Mouse (Mus musculus) left cerebral cortex, postnatal 25 days (tissue): ENCODE measurements at regions not wholly inside any gene's neighbourhood (a gene's known extent, or its start where the extent isn't known, plus 50 kb on each side); places are given as distances from the start of the nearest gene placed in this dataset.

Experiments used
- DNase-seq, 2 experiments: peaks; one replicate each; pipeline ENCODE4 v3.0.0; 2022; ENCODE audit warnings: low spot score in 2 of 2, mixed read lengths in 1 of 2
- intact Hi-C: fragments of 180-260 bp; cut with DNase I; formaldehyde crosslinking; loops from one replicate; pipeline ENCODE4 v1.15.1; 2025

- intact Hi-C loops = no loop called here
These were observed 486.0 kb upstream of the Dmac1 start for GRCm38 (mm10) chr4:75764141-75764540.

DNA sequence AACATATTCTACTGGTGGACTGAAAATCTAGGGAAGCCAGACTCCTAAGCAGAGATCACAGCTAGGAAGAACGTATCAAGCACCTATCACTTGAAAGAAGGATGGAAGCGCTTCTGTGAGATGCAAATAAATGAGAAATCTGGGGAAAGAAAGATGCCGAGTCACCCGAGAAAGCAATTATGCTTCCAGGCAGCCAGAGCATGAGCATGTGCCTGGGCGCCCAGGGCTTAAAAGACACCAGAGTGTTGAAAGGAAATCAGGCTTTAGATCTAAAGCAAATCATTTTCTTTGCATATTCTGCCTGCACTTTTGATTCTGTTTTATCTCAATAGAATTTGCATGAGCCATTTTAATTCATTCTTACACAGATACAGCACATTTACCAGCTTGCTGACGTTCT, 466.5 kb upstream of the Dmac1 start:
- DNase-seq = peak; percentile 1 to 19

More at GRCm38 (mm10) chr4:75764141-75764540, 486.0 kb upstream of the Dmac1 start:
- DNase-seq = no peak

GRCm38 (mm10) chr4:75741585-75741984, 463.5 kb upstream of the Dmac1 start:
- DNase-seq = no peak
- intact Hi-C loops = no loop called here

More for the DNA sequence above, 466.5 kb upstream of the Dmac1 start:
- intact Hi-C loops = no loop called here

GRCm38 (mm10) chr4:75730798-75731400, 452.8 kb upstream of the Dmac1 start:
- intact Hi-C loops = no loop called here
- no peak for DNase-seq

- no peak for DNase-seq
- intact Hi-C loops = no loop called here
These were observed 436.5 kb upstream of the Dmac1 start for GRCm38 (mm10) chr4:75714652-75715051.

- DNase-seq = no peak
- intact Hi-C loops = no loop called here
These were observed 435.9 kb upstream of the Dmac1 start for GRCm38 (mm10) chr4:75713960-75714359.

DNA sequence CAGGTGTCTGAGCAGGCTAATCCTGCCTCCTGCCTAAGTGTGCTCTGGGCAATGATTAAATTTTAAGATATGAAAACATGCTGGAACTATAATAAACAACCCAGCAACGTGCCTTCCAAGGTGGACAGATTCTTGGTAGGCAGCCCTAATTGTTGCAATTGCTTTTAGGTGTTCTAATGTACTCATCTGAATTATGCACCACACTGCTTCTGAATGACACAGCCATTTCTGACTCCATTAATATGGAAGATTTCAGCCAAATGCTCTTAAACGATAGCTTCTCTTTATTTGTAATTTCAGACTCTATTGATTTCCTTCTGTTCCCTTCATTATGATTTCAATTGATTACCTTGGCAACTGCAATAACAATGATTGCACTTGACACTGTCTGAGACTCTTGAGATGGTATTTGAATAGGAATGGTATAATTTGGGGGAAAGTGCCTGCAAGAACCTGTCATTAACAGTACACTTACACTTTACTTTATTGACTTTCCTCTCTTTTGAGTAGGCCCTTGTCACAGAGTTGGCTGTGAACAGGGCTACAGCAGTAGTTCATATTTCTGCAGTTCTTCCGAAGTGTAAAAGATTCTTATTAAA, 422.8 kb upstream of the Dmac1 start:
- intact Hi-C loops = no loop called here
- DNase-seq = no peak

DNA sequence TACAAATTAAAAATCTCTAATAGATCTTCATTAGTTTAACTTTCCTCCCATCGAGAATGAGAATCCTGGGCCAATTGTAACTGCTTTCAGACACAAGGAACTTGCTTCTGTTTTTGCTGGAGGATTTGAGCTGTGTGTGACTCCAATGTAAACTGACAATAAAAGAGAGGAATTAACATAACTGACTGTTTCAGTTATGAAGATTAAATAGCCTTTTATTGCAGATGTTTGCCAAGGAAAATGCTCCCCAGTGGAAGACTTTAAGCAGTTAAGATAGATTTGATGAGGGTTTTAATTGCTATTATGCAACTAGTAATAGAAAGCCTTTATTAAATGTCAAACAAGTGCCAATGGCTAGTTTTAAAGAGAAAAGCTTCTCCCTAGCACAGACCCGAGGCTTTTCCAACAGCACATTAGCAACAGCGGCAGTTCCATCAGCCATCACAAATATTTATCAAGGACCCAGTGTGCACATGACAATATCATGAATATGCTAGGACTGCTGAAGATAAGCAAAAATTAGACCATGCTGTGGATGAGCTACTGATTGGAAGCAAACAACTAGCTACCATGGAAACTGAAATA, 398.6 kb upstream of the Dmac1 start:
- DNase-seq = no peak

DNA sequence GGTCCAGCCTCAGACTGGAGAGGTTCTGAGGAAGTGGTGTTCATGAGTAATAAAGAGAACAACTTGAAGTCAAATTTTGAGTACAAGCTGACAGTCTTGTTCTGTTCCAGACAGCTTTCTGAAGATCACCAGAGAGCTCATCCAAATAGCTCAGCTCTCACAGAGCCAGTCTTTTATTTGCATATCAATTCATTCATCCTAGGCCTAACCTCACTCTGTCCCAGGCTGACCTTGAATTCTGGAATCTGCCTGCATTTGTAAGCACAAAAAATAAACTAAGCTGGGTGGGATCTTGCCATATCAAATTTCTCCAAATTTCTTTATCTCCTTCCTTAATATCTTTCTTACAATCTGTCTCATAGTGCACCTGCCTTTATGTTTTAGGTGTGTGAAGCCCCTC, 362.9 kb upstream of the Dmac1 start:
- intact Hi-C loops = no loop called here

More for the DNA sequence above, 398.6 kb upstream of the Dmac1 start:
- intact Hi-C loops = no loop called here

GRCm38 (mm10) chr4:75636627-75637026, 358.5 kb upstream of the Dmac1 start:
- DNase-seq = no peak
- intact Hi-C loops = no loop called here

More for the DNA sequence above, 362.9 kb upstream of the Dmac1 start:
- DNase-seq = no peak

DNA sequence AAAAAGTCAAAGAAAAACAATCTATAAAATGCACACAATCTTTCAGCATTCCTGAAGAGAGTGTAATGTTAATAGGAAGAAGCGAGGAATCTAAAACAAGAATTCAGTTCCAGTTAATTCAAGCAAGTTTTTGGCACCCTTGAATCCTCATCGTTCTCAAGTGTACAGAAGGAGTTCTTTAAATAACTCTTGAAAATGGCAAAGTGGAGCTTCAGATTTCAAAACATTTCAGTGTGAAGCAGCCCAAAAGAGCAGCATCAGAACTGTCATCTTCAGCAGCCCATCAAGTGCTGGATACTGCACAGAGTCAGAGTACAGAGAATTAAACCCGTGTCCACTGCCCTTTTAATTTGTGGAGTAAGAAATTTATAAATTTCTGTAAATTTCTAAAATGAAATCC, 311.8 kb upstream of the Dmac1 start:
- peak; percentile 26 to 84 for DNase-seq

DNA sequence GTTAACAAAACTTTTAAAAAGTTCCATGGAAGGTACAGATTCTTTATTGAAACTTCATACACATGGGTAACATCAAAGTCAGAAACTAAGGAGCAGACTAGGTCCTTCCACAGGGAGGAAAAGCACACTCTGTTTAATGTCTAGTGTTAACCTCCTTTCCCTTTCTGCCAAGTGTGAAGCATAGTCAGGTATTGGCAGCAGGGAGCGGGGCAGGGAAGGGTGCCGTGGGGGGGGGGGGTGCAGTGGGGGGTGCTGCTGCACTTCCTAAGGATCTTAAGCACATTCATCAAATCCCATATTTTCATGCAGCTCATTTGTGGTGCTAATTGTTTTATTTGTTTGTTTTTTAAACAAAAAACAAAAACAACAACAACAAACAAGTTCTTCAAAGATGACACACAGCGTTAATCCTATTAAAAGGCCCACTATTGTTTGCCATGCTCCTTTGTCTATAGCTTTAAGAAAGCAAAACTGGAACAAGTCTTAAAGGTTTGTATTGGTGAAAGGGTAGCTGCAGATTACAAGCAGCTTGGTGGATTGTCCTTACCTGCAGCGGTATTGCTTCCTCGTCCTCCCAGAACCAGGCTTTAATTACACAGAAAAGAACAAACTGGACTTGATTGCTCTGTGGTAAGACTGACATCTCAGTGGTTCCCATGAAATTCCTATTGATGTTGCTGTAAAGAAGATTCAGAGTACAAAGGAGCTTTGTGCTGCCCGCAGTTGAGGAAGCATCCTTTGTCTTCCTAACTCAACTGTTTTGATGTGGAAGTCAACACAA, 310.2 kb upstream of the Dmac1 start:
- DNase-seq = no peak
- intact Hi-C loops = no loop called here

More for the DNA sequence above, 311.8 kb upstream of the Dmac1 start:
- intact Hi-C loops = no loop called here

DNA sequence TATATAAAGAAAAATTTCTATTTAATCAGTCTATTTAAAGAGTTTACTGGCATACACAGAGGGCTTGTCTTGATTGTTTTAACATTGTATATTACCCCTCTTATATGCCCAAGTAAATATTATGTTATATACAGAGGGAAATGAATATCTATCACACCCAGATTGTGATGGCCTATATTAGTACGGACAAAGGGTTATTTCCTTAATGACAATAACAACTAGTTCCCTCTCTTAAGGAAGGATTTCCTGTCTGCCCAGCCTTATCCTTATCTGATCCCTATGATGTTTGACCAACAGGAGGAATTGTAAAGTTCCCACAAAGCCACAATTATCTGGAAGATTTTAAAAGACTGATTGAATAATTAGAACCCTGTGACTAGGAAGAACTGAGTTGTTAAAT, 301.8 kb upstream of the Dmac1 start:
- intact Hi-C loops = no loop called here
- no peak for DNase-seq

GRCm38 (mm10) chr4:75572603-75573002, 294.5 kb upstream of the Dmac1 start:
- no peak for DNase-seq
- intact Hi-C loops = no loop called here

DNA sequence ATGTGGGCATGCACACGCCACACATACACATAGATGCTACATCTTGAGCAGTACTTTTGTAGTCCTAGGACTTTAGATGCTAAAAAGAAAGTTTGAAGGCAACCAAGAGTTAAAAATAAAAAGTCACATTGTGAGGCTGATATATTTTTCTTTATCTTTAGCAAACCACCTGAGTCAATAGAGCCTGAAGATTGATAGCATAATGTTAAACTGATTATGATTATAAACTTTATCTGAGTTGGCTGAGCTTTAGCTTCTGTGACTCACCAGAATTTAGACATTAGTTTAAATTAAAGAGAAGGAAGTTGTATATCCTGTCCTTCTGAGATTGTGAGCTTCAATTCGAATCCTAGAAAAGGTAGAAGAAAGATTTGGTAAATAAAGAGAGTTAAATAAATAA, 289.5 kb upstream of the Dmac1 start:
- intact Hi-C loops = no loop called here
- DNase-seq = no peak

- DNase-seq = peak in 1 of 2 experiments; percentile 1
- intact Hi-C loops = no loop called here
These were observed 284.4 kb upstream of the Dmac1 start for GRCm38 (mm10) chr4:75562480-75562879.

DNA sequence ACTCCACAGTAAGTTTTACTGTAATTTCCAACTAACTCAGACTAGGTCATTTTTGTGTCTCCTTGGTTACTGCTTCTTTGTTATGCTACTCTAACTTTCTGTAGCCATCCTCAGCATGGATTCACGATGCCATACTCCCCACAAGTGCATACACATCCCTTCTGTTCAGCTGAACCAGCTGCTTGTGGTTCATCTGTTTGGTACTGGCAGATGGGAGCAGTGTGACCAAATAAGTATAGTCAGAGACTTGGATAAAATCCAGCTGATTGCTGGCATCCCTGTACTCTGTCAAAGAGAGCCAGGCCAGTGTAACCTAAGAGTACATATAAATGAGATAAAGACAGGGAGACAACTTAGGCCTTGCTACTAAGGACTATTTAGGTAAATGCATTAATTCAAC, 283.7 kb upstream of the Dmac1 start:
- intact Hi-C loops = no loop called here
- DNase-seq = peak; percentile 8 to 72

DNA sequence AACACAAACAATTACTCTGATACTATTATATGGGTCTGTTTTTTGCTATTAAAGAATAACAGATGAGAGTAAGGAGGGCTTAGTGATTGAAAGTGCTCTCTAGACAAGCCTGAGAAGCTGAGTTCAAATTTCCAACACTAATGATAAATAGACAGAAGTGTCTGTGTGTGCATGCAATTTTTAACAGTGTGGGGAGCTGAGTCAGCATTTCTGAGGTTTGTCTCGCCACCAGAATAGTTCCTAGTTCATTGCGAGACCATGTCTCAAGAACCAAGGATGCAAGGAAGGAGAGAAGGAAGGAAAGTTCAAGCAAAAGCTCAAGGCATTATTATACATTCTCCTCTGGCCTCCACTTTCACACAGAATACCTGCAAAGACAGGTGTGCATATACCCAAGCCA, 259.7 kb upstream of the Dmac1 start:
- no peak for DNase-seq
- intact Hi-C loops = no loop called here

- intact Hi-C loops = no loop called here
These were observed 257.0 kb upstream of the Dmac1 start for GRCm38 (mm10) chr4:75535067-75535466.

DNA sequence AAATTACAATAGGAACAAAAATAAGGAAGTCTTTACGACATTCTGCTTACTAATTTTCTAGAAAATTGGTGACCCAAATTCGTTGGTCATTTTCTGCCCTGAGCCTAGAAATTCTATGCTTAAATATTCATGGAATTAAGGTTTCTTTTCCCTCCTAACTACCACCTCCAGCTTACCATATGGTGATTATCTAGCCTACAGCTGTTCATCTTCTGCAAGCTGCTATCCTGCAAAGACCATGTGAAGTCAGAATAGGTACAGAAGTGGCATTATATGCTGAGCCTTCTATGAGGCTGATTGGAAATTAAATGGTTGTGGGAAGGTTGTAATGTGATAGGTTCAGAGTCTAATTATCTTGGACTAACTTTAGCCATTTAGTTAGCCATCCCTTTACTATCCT, 251.5 kb upstream of the Dmac1 start:
- DNase-seq = peak in 1 of 2 experiments; percentile 69
- intact Hi-C loops = no loop called here

More at GRCm38 (mm10) chr4:75535067-75535466, 257.0 kb upstream of the Dmac1 start:
- DNase-seq = no peak
